Mouse (Mus musculus): ENCODE results near the gene Gm21409.
"Not testable (repeated sequence)": the region's sequence is repeated elsewhere in the genome, so short reads cannot be mapped to it uniquely, and the experiment has no call there.

Gm21409 gene

DNA sequence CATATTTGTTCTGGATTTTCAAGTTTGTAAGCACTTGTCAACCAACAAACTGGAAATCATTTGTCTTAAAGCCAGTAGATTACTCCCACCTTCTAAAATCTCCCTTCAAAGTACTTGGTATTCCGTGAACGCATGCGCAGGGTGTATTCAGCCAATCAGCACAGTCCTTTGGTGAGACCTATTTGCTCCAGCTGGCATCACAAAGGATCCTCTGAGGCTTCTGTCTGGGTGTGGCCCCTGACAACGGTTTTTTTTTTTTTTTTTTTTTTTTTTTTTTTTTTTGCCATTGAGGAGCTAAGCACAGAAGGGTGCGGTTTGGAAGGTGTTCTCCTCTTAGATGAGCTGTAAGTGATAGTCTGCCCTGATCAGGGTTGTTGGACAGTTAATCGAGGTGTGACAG lies at the start of gene Gm21409:
Gene Gm21409 (plus strand): TSS at position 301 of the 400 bp plus-strand sequence.
- DNase-seq (ENCODE audit: low spot score in 2 of 2), result not testable (repeated sequence)

All from spleen, postnatal 10 days (tissue).